Mouse (Mus musculus) cerebellum, adult 2 months (tissue): ENCODE results near the gene Cacng6. TPM values are rescaled to one million over a fixed set of nuclear protein-coding genes. Genes with fewer than 3 reads are reported as not detected.
A peak's percentile ranks its signal among the peaks of the same experiment; 100 is the strongest.

ENCODE experiments used
- DNase-seq, 2 experiments: peaks; one replicate each; pipeline ENCODE4 v3.0.0; 2021
- H3K27ac ChIP-seq: fragments of 200-500 bp; 2 replicates; pipeline ENCODE4 v1.5.1; 2012; ENCODE audit warnings: low read length, control low read depth, inconsistent platforms; ENCODE audit not compliant: insufficient read depth
- H3K27me3 ChIP-seq: fragments of 200-500 bp; 2 replicates; pipeline ENCODE4 v1.6.1; 2012; ENCODE audit warnings: inconsistent platforms, mild to moderate bottlenecking, low read length, moderate library complexity; ENCODE audit not compliant: control insufficient read depth, insufficient read depth
- H3K4me1 ChIP-seq: fragments of 200-500 bp; 2 replicates; pipeline ENCODE4 v1.6.1; 2011; ENCODE audit warnings: low read length; ENCODE audit not compliant: control insufficient read depth, insufficient read depth
- H3K4me3 ChIP-seq: fragments of 200-500 bp; replicated peaks from 2 replicates; pipeline ENCODE3; 2011; ENCODE audit warnings: mild to moderate bottlenecking, low read depth, low read length, control low read depth; ENCODE audit not compliant: insufficient read depth
- CTCF ChIP-seq: fragments of 200-500 bp; IDR thresholded peaks from 2 replicates; pipeline ENCODE4 v1.5.1; 2011; ENCODE audit warnings: low read depth, mild to moderate bottlenecking, control low read depth, low read length, moderate library complexity, borderline replicate concordance; ENCODE audit not compliant: insufficient read depth
- POLR2A ChIP-seq: fragments of 200-500 bp; IDR thresholded peaks from 2 replicates; pipeline ENCODE4 v1.6.1; 2011; ENCODE audit warnings: low read length, control low read depth, borderline replicate concordance; ENCODE audit not compliant: insufficient read depth
- WGBS: fragments of 180-500 bp; shearing (Covaris S2); methylation state at CpG from one replicate; pipeline ENCODE4 v1.1.7; 2018; 5-methylcytosine and 5-hydroxymethylcytosine counted together
- polyA plus RNA-seq: library from polyadenylated mRNA; depleted of rRNA; stranded (reverse); fragments of >200 nt; gene quantifications from 2 replicates; pipeline ENCODE4 v1.2.3, GENCODE M21; 2012

Cacng6 gene
- polyA plus RNA-seq, 1 experiment, result 0.13 TPM

DNA sequence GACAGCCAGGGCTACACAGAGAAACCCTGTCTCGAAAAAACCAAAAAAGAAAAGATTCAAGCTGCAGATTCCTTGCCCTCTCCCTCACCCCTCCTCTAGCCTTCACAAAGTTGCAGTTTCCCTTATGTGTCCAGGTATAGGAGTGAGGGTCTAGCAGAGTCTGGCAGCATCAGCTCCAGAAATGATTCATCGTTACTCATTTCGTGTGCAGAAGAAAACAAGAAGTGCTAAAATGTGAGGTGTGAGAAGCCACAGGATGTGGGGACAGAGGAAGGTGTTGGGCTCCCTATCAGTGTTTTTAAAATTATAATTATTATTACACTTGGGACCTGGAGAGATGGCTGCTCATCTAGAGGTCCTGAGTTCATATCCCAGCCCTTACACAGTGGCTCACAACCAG, 20.7 kb downstream of the Cacng6 start:
- H3K4me1 ChIP-seq, result no peaks in the 10 kb centered on the region
- TF ChIP-seq POLR2A (no peak), CTCF (no peak)
- no peak for DNase-seq
- no peaks in the 10 kb centered on the region for H3K27me3 ChIP-seq
- WGBS, result 85% methylated on average over 3 of the region's 3 CpGs
- no peak overlapping the region for H3K4me3 ChIP-seq
- H3K27ac ChIP-seq, result no peak overlapping the region

DNA sequence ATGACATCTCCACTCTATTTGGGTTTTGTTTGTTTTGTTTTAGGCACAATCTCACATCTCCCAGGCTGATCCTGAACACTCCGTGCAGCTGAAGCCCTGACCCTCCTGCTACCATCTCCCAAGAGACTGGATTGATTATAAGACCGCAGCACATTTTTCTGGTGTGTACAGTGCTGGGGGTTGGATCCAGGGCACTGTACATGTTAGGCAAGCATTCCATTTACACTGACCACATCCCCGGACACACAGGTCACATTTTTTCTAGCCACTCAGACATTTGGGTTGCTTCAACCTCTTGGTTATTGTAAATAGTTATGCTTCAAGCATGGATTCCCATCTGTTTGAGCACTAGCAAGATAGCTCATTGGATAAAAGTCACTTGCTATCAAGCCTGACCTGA, 22.6 kb downstream of the Cacng6 start:
- no peak overlapping the region for H3K4me3 ChIP-seq
- no peak overlapping the region for H3K27ac ChIP-seq
- no peak for DNase-seq
- no peaks in the 10 kb centered on the region for H3K4me1 ChIP-seq
- no peak for TF ChIP-seq CTCF
- no peak for TF ChIP-seq POLR2A
- no peaks in the 10 kb centered on the region for H3K27me3 ChIP-seq
- 74% methylated on average over 3 of the region's 3 CpGs for WGBS

GRCm38 (mm10) chr7:3447026-3447425, 23.0 kb downstream of the Cacng6 start:
- H3K27me3 ChIP-seq, result no peaks in the 10 kb centered on the region
- H3K27ac ChIP-seq, result no peak overlapping the region
- H3K4me3 ChIP-seq, result no peak overlapping the region
- no peak for DNase-seq
- H3K4me1 ChIP-seq, result no peaks in the 10 kb centered on the region
- WGBS, result 66% methylated on average over 4 of the region's 4 CpGs
- TF ChIP-seq POLR2A, result no peak
- TF ChIP-seq CTCF, result no peak

DNA sequence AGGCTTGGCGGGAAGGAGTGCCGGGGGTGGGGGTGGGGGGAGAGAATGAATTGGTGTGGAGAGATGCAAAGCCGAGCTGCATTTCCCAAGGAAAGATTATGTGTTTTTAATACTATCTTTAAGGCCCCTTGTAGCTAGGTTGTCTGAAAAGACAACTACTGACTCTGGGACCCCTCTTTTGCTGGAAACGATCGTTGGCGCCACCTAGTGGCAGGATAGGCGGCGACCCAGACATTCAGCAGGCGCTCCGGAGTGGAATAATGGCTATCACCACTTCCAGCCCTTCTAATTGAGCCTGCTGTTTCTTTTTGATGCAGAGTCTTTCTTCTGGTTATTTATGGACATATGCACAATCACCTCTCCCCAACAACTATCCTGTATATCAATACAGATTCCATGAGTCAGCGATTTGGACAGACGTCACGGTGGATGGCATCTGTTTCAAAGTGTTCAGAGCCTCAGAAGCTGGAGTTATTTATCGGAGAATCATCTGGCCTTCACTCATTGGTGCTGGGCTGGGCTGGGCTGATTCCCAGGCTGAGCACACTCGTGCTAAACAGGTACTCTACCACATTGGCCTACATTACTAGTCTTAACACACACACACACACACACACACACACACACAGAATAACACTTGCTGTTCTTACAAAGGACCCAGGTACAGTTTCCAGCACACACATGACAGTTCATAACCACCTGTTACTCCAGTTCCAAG, 24.9 kb downstream of the Cacng6 start:
- no peak overlapping the region for H3K27ac ChIP-seq
- 14% methylated on average over 15 of the region's 15 CpGs for WGBS

DNA sequence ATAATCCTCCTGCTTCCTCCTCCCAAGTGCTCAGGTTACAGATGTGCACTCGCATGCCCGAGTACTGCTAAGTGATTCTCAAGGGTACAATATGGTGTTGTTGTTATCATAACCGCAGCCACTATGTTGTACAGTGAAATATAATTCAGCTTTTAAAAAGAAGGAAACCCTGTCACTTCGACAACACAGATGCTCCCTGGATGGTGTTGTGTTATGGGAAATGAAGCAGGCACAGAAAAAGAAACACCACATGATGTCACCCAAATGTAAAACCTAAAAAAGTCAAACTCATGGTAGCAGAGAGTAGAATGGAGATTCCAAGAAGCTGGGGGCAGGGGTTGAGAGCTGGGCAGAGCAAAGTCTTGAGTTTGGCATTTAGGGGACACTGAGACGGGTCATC, 26.7 kb downstream of the Cacng6 start:
- no peak for DNase-seq
- no peak overlapping the region for H3K4me3 ChIP-seq

More for the DNA sequence above, 24.9 kb downstream of the Cacng6 start:
- DNase-seq, result peak; percentile 48 to 74
- no peaks in the 10 kb centered on the region for H3K27me3 ChIP-seq
- TF ChIP-seq POLR2A (no peak), CTCF (peak; percentile 67)
- H3K4me1 ChIP-seq, result no peaks in the 10 kb centered on the region
- H3K4me3 ChIP-seq, result no peak overlapping the region

DNA sequence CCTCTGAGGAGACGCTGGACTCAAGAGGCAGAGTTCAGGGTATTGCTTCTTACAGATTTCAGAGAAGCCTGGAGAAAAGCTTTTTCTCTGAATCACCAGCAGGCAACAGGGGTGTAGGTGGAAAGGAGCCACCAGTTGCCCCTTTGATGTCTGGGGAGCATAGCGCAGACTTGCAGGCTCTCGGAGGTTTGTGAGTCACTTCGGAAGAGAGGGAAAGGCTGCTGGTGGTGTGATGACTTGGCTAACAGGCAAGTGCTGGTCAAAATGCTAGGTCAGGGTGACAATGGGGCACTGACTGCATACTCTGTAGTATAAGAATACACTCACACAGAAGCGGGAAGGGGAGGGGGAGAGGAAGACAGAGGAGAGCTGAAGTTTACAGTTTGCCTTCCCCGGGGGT, 27.2 kb downstream of the Cacng6 start:
- no peaks in the 10 kb centered on the region for H3K4me1 ChIP-seq
- H3K27ac ChIP-seq, result no peak overlapping the region
- DNase-seq, result no peak
- no peak overlapping the region for H3K4me3 ChIP-seq
- no peaks in the 10 kb centered on the region for H3K27me3 ChIP-seq
- 58% methylated on average over 6 of the region's 6 CpGs for WGBS
- TF ChIP-seq POLR2A (no peak), CTCF (no peak)

More for the DNA sequence above, 26.7 kb downstream of the Cacng6 start:
- TF ChIP-seq CTCF, result no peak
- no peak for TF ChIP-seq POLR2A
- WGBS, result 78% methylated on average over 5 of the region's 5 CpGs
- H3K27ac ChIP-seq, result no peak overlapping the region
- H3K27me3 ChIP-seq, result no peaks in the 10 kb centered on the region
- H3K4me1 ChIP-seq, result no peaks in the 10 kb centered on the region

DNA sequence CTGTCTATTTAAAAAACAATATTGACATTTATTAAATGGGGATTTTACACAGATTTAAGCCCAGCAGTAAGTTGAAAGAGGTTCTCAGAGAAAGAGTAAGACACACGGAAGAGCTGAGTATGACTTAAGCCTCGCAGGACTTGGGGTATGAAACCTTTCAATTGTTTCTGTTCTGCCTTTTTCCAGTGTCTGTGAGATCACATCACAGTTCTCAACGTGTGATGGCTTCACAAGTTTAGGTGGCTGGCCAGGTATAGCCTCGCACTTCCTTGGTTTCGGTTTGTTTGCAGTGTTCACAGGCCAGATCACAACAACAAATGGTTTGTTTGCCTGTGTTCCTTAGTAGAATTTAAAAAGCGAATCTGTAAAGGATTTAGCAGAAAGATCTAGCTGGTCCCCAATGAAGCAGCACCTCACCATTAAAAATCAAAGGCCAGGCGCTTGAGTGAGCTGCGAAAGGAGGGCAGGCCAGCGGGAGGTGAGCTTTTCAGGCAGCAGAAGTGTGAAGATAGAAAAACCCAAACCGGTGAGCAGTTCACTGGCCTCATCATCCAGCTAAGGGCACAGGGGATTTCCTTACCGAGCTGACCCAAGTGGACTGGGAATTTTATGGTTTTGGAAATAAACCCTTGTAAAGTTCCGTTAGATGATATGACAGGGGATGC, 29.0 kb downstream of the Cacng6 start:
- Histone ChIP-seq H3K4me3 (no peak overlapping the region), H3K27me3 (no peaks in the 10 kb centered on the region), H3K4me1 (no peaks in the 10 kb centered on the region), H3K27ac (no peak overlapping the region)
- 70% methylated on average over 12 of the region's 12 CpGs for WGBS
- no peak for DNase-seq
- no peak for TF ChIP-seq POLR2A
- TF ChIP-seq CTCF, result no peak
